Comparison of ENCODE assay signal across 7 mouse cellular contexts in genomic region chrX:71816401-71816857, GRCm38 (mm10). TPM values are rescaled to one million over a fixed set of nuclear protein-coding genes. Genes with fewer than 3 reads are reported as not detected.
DNase-seq lines count a peak whose midpoint lies in the region; ATAC-seq lines count a peak whose summit lies in the region.

No protein-coding gene starts in this region.

- peak overlapping the region; percentile 51 for H3K4me2 ChIP-seq in intestine, embryonic 15.5 days (replicated peaks)

- H3K9ac ChIP-seq in intestine, embryonic 15.5 days = peak overlapping the region; percentile 61

- H3K4me3 ChIP-seq in intestine, embryonic 15.5 days (replicated peaks) = peak overlapping the region; percentile 56
- peak overlapping the region; percentile 70 for H3K4me3 ChIP-seq in midbrain, embryonic 10.5 days

- ATAC-seq in intestine, embryonic 15.5 days = peak; percentile 98

- H3K4me1 ChIP-seq in intestine, embryonic 15.5 days (replicated peaks) = 0 out of 2 replicates have a peak, but pooled peaks cover 3% of the 10 kb centered on the region
- peaks cover 6% of the 10 kb centered on the region for H3K4me1 ChIP-seq in midbrain, embryonic 10.5 days

- intact Hi-C loops in gastrocnemius, postnatal 36 days (cut with DNase I) = no loop called here
- intact Hi-C loops in left cerebral cortex, postnatal 25 days (cut with DNase I) = loop anchor here (10.0 kb wide), 1 partner anchor 262 kb away; the partner anchor contains the start of gene Hmgb3

- H3K36me3 ChIP-seq in intestine, embryonic 15.5 days = no peaks in the 10 kb centered on the region
- H3K36me3 ChIP-seq in midbrain, embryonic 10.5 days = no peaks in the 10 kb centered on the region

- H3K9me3 ChIP-seq in intestine, embryonic 15.5 days = no peaks in the 10 kb centered on the region
- no peaks in the 10 kb centered on the region for H3K9me3 ChIP-seq in midbrain, embryonic 10.5 days (replicated peaks)

- DNase-seq in adrenal gland, adult 18-20 months (ENCODE audit: low spot score in 2 of 2) = peak; percentile 76 to 78
- DNase-seq in embryo, embryonic 11 days = peak; percentile 93
- DNase-seq in gastrocnemius, postnatal 36 days = peak; percentile 67 to 74
- peak; percentile 86 to 91 for DNase-seq in left cerebral cortex, postnatal 25 days (ENCODE audit: low spot score in 2 of 2)
- DNase-seq in midbrain, embryonic 10.5 days (ENCODE audit: low spot score) = peak; percentile 80
- peak; percentile 78 for DNase-seq in right cerebral cortex, postnatal 4 days

- H3K27ac ChIP-seq in intestine, embryonic 15.5 days = peak overlapping the region; percentile 80
- H3K27ac ChIP-seq in midbrain, embryonic 10.5 days (replicated peaks) = peak overlapping the region; percentile 90

- WGBS in intestine, embryonic 15.5 days = 22% methylated on average over 51 of the region's 52 CpGs
- WGBS in midbrain, embryonic 10.5 days = 21% methylated on average over 52 of the region's 52 CpGs

- H3K27me3 ChIP-seq in intestine, embryonic 15.5 days (replicated peaks) = no peaks in the 10 kb centered on the region
- no peaks in the 10 kb centered on the region for H3K27me3 ChIP-seq in midbrain, embryonic 10.5 days (ENCODE audit: low read depth, poor library complexity, severe bottlenecking)

RNA-seq across cellular contexts. Expression of gene Vma21, which starts 0.7 kb away (rescaled TPM):
- 10 to 100 TPM; 41.1 to 44.5 TPM for total RNA-seq in adrenal gland, adult 18-20 months (2021)
- total RNA-seq in gastrocnemius, postnatal 36 days (2021) = 10 to 100 TPM; 19.8 to 21.2 TPM
- polyA plus RNA-seq in intestine, embryonic 15.5 days (2015; fragmentation: Nextera tagmentation; extraction: Ambion mirVana) = 44.8 and 46.0 TPM in 2 replicates
- total RNA-seq in left cerebral cortex, postnatal 25 days (2021) = 10 to 100 TPM; 29.8 to 34.9 TPM
- 44.3 and 49.2 TPM in 2 replicates for polyA plus RNA-seq in midbrain, embryonic 10.5 days (2016; fragmentation: Nextera tagmentation; extraction: Ambion mirVana)

Comparison
In these comparisons a context has a peak if more than half of its experiments do, and no peak if none do; other contexts are left out.
1. Peak in every context shown above with its lines: DNase-seq, ATAC-seq, H3K4me3 ChIP-seq and H3K27ac ChIP-seq.